Mouse (Mus musculus) brain, adult 2 months (tissue): ENCODE data around the gene Prph.

Experiments used
- DNase-seq: peaks from one replicate; pipeline ENCODE4 v3.0.0; 2011; ENCODE audit warnings: low read depth, low spot score

The Prph gene

GRCm38 (mm10) chr15:99055040-99055439, at the start of gene Prph:
Gene Prph, plus strand, starts transcription at chr15:99055174.
- DNase-seq: no peak

GRCm38 (mm10) chr15:99008801-99009241, 46.2 kb upstream of the Prph start:
- no peak for DNase-seq

GRCm38 (mm10) chr15:99010896-99011295, 44.1 kb upstream of the Prph start:
- no peak for DNase-seq

- DNase-seq: no peak
Observed at GRCm38 (mm10) chr15:99011946-99012345, 43.0 kb upstream of the Prph start.

GRCm38 (mm10) chr15:99014496-99015030, 40.4 kb upstream of the Prph start:
- DNase-seq: no peak

- no peak for DNase-seq
Observed at GRCm38 (mm10) chr15:99017355-99017761, 37.6 kb upstream of the Prph start.

- DNase-seq: no peak
Observed at GRCm38 (mm10) chr15:99017986-99018385, 37.0 kb upstream of the Prph start.

- no peak for DNase-seq
Observed at GRCm38 (mm10) chr15:99018630-99019029, 36.3 kb upstream of the Prph start.

- no peak for DNase-seq
Observed at GRCm38 (mm10) chr15:99019436-99019835, 35.5 kb upstream of the Prph start.

- DNase-seq: no peak
Observed at GRCm38 (mm10) chr15:99020171-99020570, 34.8 kb upstream of the Prph start.

- no peak for DNase-seq
Observed at GRCm38 (mm10) chr15:99021255-99021654, 33.7 kb upstream of the Prph start.

GRCm38 (mm10) chr15:99024668-99025314, 30.2 kb upstream of the Prph start:
- DNase-seq: peak; percentile 89

- no peak for DNase-seq
Observed at GRCm38 (mm10) chr15:99025414-99025813, 29.6 kb upstream of the Prph start.

GRCm38 (mm10) chr15:99026259-99026658, 28.7 kb upstream of the Prph start:
- peak; percentile 47 for DNase-seq

GRCm38 (mm10) chr15:99027116-99027515, 27.9 kb upstream of the Prph start:
- no peak for DNase-seq

GRCm38 (mm10) chr15:99028874-99029458, 26.0 kb upstream of the Prph start:
- DNase-seq: no peak

- peak; percentile 24 for DNase-seq
Observed at GRCm38 (mm10) chr15:99029619-99030584, 25.1 kb upstream of the Prph start, which contains the start of gene Tuba1c. Gene Tuba1c, plus strand, starts transcription at chr15:99029891.

- DNase-seq: no peak
Observed at GRCm38 (mm10) chr15:99030585-99031387, 24.2 kb upstream of the Prph start.

GRCm38 (mm10) chr15:99031388-99031675, 23.6 kb upstream of the Prph start:
- no peak for DNase-seq

GRCm38 (mm10) chr15:99032041-99032725, 22.8 kb upstream of the Prph start:
- DNase-seq: no peak
